Mouse (Mus musculus): ENCODE results near the gene Mtmr4. TPM values are rescaled to one million over a fixed set of nuclear protein-coding genes. Genes with fewer than 3 reads are reported as not detected.

Gene Mtmr4
- polyA plus RNA-seq, 2 experiments, result 29.0 to 33.2 TPM

- H3K4me1 ChIP-seq (ENCODE audit: control insufficient read depth, insufficient read depth, low read length), result peaks cover 3% of the 10 kb centered on the region; the same call in 1 of the 2 replicates
- H3K27me3 ChIP-seq (ENCODE audit: control insufficient read depth, insufficient read depth, low read length), result no peaks in the 10 kb centered on the region
- no peak overlapping the region for H3K4me3 ChIP-seq (replicated peaks; ENCODE audit: low read length)
- H3K4me2 ChIP-seq (replicated peaks; ENCODE audit: low read depth, low read length, severe bottlenecking), result no peak overlapping the region
- H3K36me3 ChIP-seq (ENCODE audit: control insufficient read depth, insufficient read depth, low read length), result no peaks in the 10 kb centered on the region
- H3K9me3 ChIP-seq (ENCODE audit: control insufficient read depth, low read length), result no peaks in the 10 kb centered on the region
- no peak overlapping the region for H3K27ac ChIP-seq (replicated peaks; ENCODE audit: low read depth, low read length)
- H3K9ac ChIP-seq (ENCODE audit: low read depth, low read length, severe bottlenecking), result no peak overlapping the region
- ATAC-seq (ENCODE audit: low FRiP score, low read depth), result no peak
- no peak for DNase-seq (ENCODE audit: low spot score)
- 65% methylated on average over 2 of the region's 2 CpGs for WGBS
- TF ChIP-seq POLR2A (IDR thresholded peaks at IDR 0.05; ENCODE audit: borderline replicate concordance, extremely low read depth, insufficient read depth, insufficient read length), result no peak
Measured at GRCm38 (mm10) chr11:87555106-87555703, 36.8 kb upstream of the Mtmr4 start.

GRCm38 (mm10) chr11:87561208-87561607 is 30.8 kb upstream of the Mtmr4 start:
- Histone ChIP-seq H3K4me2 (replicated peaks; ENCODE audit: low read depth, low read length, severe bottlenecking) (no peak overlapping the region), H3K36me3 (ENCODE audit: control insufficient read depth, insufficient read depth, low read length) (no peaks in the 10 kb centered on the region), H3K9ac (ENCODE audit: low read depth, low read length, severe bottlenecking) (no peak overlapping the region), H3K9me3 (ENCODE audit: control insufficient read depth, low read length) (no peaks in the 10 kb centered on the region), H3K4me1 (ENCODE audit: control insufficient read depth, insufficient read depth, low read length) (no peaks in the 10 kb centered on the region), H3K27me3 (ENCODE audit: control insufficient read depth, insufficient read depth, low read length) (no peaks in the 10 kb centered on the region), H3K4me3 (replicated peaks; ENCODE audit: low read length) (no peak overlapping the region), H3K27ac (replicated peaks; ENCODE audit: low read depth, low read length) (no peak overlapping the region)
- ATAC-seq (ENCODE audit: low FRiP score, low read depth), result no peak
- DNase-seq (ENCODE audit: low spot score), result no peak
- 70% methylated on average over 6 of the region's 6 CpGs for WGBS
- no peak for TF ChIP-seq POLR2A (IDR thresholded peaks at IDR 0.05; ENCODE audit: borderline replicate concordance, extremely low read depth, insufficient read depth, insufficient read length)

GRCm38 (mm10) chr11:87566501-87566900 is 25.5 kb upstream of the Mtmr4 start, which contains the start of gene Gm11492:
Gene Gm11492 (plus strand): TSS chr11:87566653.
- H3K36me3 ChIP-seq (ENCODE audit: control insufficient read depth, insufficient read depth, low read length), result no peaks in the 10 kb centered on the region
- no peak within 1 kb of the TSS for H3K27ac ChIP-seq (replicated peaks; ENCODE audit: low read depth, low read length)
- H3K4me1 ChIP-seq (ENCODE audit: control insufficient read depth, insufficient read depth, low read length), result no peaks in the 10 kb centered on the region
- ATAC-seq (ENCODE audit: low FRiP score, low read depth), result no peak
- H3K27me3 ChIP-seq (ENCODE audit: control insufficient read depth, insufficient read depth, low read length), result no peaks in the 10 kb centered on the region
- no peaks in the 10 kb centered on the region for H3K9me3 ChIP-seq (ENCODE audit: control insufficient read depth, low read length)
- H3K4me3 ChIP-seq (replicated peaks; ENCODE audit: low read length), result no peak within 1 kb of the TSS
- no peak within 1 kb of the TSS for H3K4me2 ChIP-seq (replicated peaks; ENCODE audit: low read depth, low read length, severe bottlenecking)
- WGBS, result 79% methylated on average over 3 of the region's 3 CpGs
- TF ChIP-seq POLR2A (IDR thresholded peaks at IDR 0.05; ENCODE audit: borderline replicate concordance, extremely low read depth, insufficient read depth, insufficient read length), result no peak
- no peak within 1 kb of the TSS for H3K9ac ChIP-seq (ENCODE audit: low read depth, low read length, severe bottlenecking)
- DNase-seq (ENCODE audit: low spot score), result no peak

DNA sequence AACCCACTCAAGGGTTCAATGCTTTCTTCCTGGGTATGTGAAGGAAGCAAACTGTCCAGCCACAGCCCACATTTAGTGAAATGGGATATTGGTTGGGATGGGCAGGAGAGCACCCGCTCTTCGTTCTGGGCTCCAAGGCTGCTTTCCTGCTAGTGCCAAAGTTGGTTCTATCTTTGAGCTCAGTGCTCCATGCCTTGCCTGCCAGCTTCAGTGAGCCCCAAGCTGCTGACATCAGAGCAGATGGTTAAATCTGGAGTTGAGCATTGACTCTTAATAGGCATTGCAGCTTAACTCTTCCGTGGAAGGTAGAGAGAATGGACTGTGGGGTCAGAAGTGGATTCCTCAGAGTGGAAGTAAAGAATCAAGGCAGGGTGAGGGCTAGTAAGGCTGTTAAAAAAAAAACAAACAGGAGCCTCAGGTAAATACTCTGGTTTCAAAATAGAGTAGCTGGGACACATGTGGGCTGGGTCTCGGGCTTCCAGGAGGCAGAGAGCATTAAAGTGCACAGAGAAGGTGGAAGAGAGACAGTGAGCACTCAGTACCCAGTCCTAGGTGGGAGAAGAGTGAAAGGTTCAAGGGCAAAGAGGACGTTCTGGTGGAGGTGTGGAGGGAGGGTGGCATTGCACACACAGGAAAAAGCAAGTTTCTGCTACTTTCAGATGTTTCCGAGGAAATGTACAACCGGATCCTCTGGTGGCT is 23.6 kb upstream of the Mtmr4 start, which contains the start of gene Sept4:
Gene Sept4 (plus strand): TSS at position 649 of the 699 bp plus-strand sequence.
- Histone ChIP-seq H3K4me3 (replicated peaks; ENCODE audit: low read length) (no peak within 1 kb of the TSS), H3K4me1 (ENCODE audit: control insufficient read depth, insufficient read depth, low read length) (no peaks in the 10 kb centered on the region), H3K27ac (replicated peaks; ENCODE audit: low read depth, low read length) (no peak within 1 kb of the TSS), H3K9me3 (ENCODE audit: control insufficient read depth, low read length) (no peaks in the 10 kb centered on the region), H3K4me2 (replicated peaks; ENCODE audit: low read depth, low read length, severe bottlenecking) (no peak within 1 kb of the TSS), H3K9ac (ENCODE audit: low read depth, low read length, severe bottlenecking) (no peak within 1 kb of the TSS), H3K36me3 (ENCODE audit: control insufficient read depth, insufficient read depth, low read length) (no peaks in the 10 kb centered on the region), H3K27me3 (ENCODE audit: control insufficient read depth, insufficient read depth, low read length) (no peaks in the 10 kb centered on the region)
- ATAC-seq (ENCODE audit: low FRiP score, low read depth) (no peak), DNase-seq (ENCODE audit: low spot score) (no peak)
- 79% methylated on average over 7 of the region's 7 CpGs for WGBS
- no peak for TF ChIP-seq POLR2A (IDR thresholded peaks at IDR 0.05; ENCODE audit: borderline replicate concordance, extremely low read depth, insufficient read depth, insufficient read length)

DNA sequence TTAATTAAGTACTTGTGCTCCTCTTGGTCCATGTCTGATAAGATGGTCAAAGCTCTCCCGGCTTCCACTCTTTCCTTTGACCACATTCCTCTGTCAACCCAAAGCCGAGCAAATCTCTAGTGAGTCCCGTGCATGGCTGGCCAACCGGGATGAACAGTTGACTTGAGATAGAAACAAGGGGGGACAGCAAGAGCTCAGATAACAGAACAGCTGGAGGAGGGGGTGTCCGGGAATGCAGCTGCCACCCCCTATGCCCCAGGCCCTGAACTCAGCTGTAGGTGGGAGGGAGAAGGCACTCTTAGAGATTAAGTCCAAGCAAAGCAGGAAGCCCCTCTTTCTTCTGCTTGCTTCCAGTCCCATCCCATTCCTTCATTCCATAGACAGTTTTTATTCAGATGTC is 21.2 kb upstream of the Mtmr4 start:
- Histone ChIP-seq H3K9ac (ENCODE audit: low read depth, low read length, severe bottlenecking) (no peak overlapping the region), H3K4me2 (replicated peaks; ENCODE audit: low read depth, low read length, severe bottlenecking) (no peak overlapping the region), H3K9me3 (ENCODE audit: control insufficient read depth, low read length) (no peaks in the 10 kb centered on the region), H3K4me3 (replicated peaks; ENCODE audit: low read length) (no peak overlapping the region), H3K27ac (replicated peaks; ENCODE audit: low read depth, low read length) (no peak overlapping the region), H3K36me3 (ENCODE audit: control insufficient read depth, insufficient read depth, low read length) (no peaks in the 10 kb centered on the region), H3K4me1 (ENCODE audit: control insufficient read depth, insufficient read depth, low read length) (no peaks in the 10 kb centered on the region), H3K27me3 (ENCODE audit: control insufficient read depth, insufficient read depth, low read length) (no peaks in the 10 kb centered on the region)
- 73% methylated on average over 5 of the region's 5 CpGs for WGBS
- no peak for TF ChIP-seq POLR2A (IDR thresholded peaks at IDR 0.05; ENCODE audit: borderline replicate concordance, extremely low read depth, insufficient read depth, insufficient read length)
- DNase-seq (ENCODE audit: low spot score), result no peak
- peak; percentile 56; the same call in 1 of the 2 replicates for ATAC-seq (ENCODE audit: low FRiP score, low read depth)
